Mouse (Mus musculus): ENCODE data around the gene Fkbp11. TPM values are rescaled to one million over a fixed set of nuclear protein-coding genes. Genes with fewer than 3 reads are reported as not detected.

Fkbp11 gene
- total RNA-seq, 1 experiment, result 105 TPM

DNA sequence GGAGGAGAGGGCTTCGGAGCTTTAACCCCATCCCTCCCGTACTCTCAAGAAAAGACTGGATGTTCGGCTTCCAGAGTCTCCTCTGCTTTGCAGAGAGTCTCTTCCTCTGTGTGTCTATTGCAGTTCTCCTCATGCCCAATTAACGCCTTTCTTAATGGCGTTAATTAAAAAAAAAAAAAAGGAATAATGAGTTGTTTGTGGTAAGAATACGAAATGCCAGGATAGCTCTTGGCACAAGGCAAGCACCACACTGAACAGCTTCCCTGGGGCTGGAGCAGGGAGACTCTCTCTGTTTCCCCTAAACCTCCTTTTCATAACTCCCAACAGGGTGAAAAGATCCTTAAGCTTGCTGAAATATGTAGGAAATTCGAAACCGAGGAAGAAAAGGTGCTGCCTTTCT lies 5.8 kb downstream of the Fkbp11 start:
- TF ChIP-seq MAFK (IDR thresholded peaks at IDR 0.05; ENCODE audit: insufficient read depth, low read depth, low read length) (no peak), ZC3H11A (IDR thresholded peaks at IDR 0.05; ENCODE audit: borderline replicate concordance, low read depth, low read length) (no peak), HCFC1 (IDR thresholded peaks at IDR 0.05; ENCODE audit: borderline replicate concordance, insufficient read depth, low read length) (no peak), CHD2 (IDR thresholded peaks at IDR 0.05; ENCODE audit: low read depth, low read length) (no peak), ZNF384 (IDR thresholded peaks at IDR 0.05; ENCODE audit: low read depth, low read length) (no peak)

DNA sequence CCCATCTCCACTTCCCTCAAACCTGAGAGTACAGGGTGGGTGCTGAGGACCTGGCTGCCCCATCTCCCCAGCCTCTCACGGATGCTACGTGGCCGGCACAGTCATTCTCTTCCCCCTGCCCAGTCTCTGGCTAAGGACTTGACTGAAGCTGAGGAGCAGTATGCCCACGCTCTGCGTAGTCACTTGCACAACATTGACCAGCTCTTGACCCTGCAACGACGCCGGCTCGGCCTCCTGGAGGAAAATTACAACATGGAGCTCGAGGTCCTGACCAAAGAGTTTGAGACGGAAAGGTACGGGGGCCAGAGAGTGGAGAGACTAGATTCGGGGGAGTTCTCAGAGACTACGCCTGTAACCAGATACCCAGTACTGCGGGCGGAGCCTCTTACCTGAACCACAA lies 10.7 kb downstream of the Fkbp11 start:
- Histone ChIP-seq H3K27ac (ENCODE audit: insufficient read depth, low read depth, low read length, poor library complexity, severe bottlenecking) (no peak overlapping the region), H3K4me1 (ENCODE audit: control insufficient read depth in 2 of 2, insufficient read depth in 2 of 2, low read length in 2 of 2, poor library complexity in 1 of 2) (peaks cover 4 to 6% of the 10 kb centered on the region in 2 experiments; a peak in 1 of 4 replicates), H3K9me3 (ENCODE audit: control insufficient read depth, insufficient read depth, low read depth, low read length) (no peaks in the 10 kb centered on the region), H3K9ac (ENCODE audit: insufficient read depth, low read depth, low read length, poor library complexity, severe bottlenecking) (no peak overlapping the region), H3K36me3 (ENCODE audit: control insufficient read depth, insufficient read depth, low read length, poor library complexity, severe bottlenecking) (no peaks in the 10 kb centered on the region), H3K4me3 (ENCODE audit: insufficient read depth in 1 of 2, low read depth in 1 of 2, low read length in 2 of 2, poor library complexity in 1 of 2, severe bottlenecking in 1 of 2) (no peak overlapping the region)
- no peak for DNase-seq (ENCODE audit: low read depth, low spot score)
- in situ Hi-C loops (cut with MboI; ENCODE audit: low sequenced_read_pairs in 2 of 2, unreplicated experiment in 2 of 2), result no loop called here
- TF ChIP-seq MAFK (IDR thresholded peaks at IDR 0.05; ENCODE audit: insufficient read depth, low read depth, low read length) (no peak), HCFC1 (IDR thresholded peaks at IDR 0.05; ENCODE audit: borderline replicate concordance, insufficient read depth, low read length) (no peak), CHD2 (IDR thresholded peaks at IDR 0.05; ENCODE audit: low read depth, low read length) (no peak)

More for the DNA sequence above, 5.8 kb downstream of the Fkbp11 start:
- Histone ChIP-seq H3K27ac (ENCODE audit: insufficient read depth, low read depth, low read length, poor library complexity, severe bottlenecking) (no peak overlapping the region), H3K36me3 (ENCODE audit: control insufficient read depth, insufficient read depth, low read length, poor library complexity, severe bottlenecking) (no peaks in the 10 kb centered on the region), H3K4me3 (ENCODE audit: insufficient read depth in 1 of 2, low read depth in 1 of 2, low read length in 2 of 2, poor library complexity in 1 of 2, severe bottlenecking in 1 of 2) (peak overlapping the region in 1 of 2 experiments; percentile 66; a peak in 1 of 4 replicates), H3K9me3 (ENCODE audit: control insufficient read depth, insufficient read depth, low read depth, low read length) (no peaks in the 10 kb centered on the region), H3K9ac (ENCODE audit: insufficient read depth, low read depth, low read length, poor library complexity, severe bottlenecking) (0 out of 2 replicates have a peak overlapping the region, but pooled peaks have one; percentile 26), H3K4me1 (ENCODE audit: control insufficient read depth in 2 of 2, insufficient read depth in 2 of 2, low read length in 2 of 2, poor library complexity in 1 of 2) (peaks cover 6 to 21% of the 10 kb centered on the region in 2 experiments; a peak in 3 of 4 replicates)
- in situ Hi-C loops (cut with MboI; ENCODE audit: low sequenced_read_pairs in 2 of 2, unreplicated experiment in 2 of 2), result no loop called here
- DNase-seq (ENCODE audit: low read depth, low spot score), result no peak

DNA sequence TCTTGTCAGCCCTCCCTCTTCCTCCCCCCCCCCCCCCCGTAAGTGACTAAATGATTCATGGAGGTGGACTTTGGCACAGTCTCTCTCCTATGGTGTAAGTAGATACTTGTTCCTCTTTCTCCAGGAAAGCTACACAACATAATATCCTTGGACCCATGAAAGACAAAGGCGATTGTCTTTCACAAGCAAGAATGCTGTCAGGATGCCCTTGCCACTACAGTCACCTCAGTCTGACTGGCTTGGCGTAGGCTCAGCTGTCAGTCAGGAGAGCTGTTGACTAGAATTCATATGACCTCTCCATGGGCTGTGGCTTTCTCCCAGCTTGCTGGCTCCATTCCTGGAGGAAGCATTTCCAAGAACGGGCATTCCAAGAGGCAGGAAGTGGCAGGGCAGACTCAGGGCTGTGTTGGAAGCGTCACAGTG lies 13.8 kb downstream of the Fkbp11 start:
- DNase-seq (ENCODE audit: low read depth, low spot score), result no peak
- Histone ChIP-seq H3K36me3 (ENCODE audit: control insufficient read depth, insufficient read depth, low read length, poor library complexity, severe bottlenecking) (no peaks in the 10 kb centered on the region), H3K9ac (ENCODE audit: insufficient read depth, low read depth, low read length, poor library complexity, severe bottlenecking) (no peak overlapping the region), H3K9me3 (ENCODE audit: control insufficient read depth, insufficient read depth, low read depth, low read length) (no peaks in the 10 kb centered on the region), H3K4me1 (ENCODE audit: control insufficient read depth in 2 of 2, insufficient read depth in 2 of 2, low read length in 2 of 2, poor library complexity in 1 of 2) (0 out of 4 replicates have a peak, but pooled peaks cover 1 to 2% of the 10 kb centered on the region in 2 experiments), H3K27ac (ENCODE audit: insufficient read depth, low read depth, low read length, poor library complexity, severe bottlenecking) (no peak overlapping the region), H3K4me3 (ENCODE audit: insufficient read depth in 1 of 2, low read depth in 1 of 2, low read length in 2 of 2, poor library complexity in 1 of 2, severe bottlenecking in 1 of 2) (no peak overlapping the region)
- in situ Hi-C loops (cut with MboI; ENCODE audit: low sequenced_read_pairs in 2 of 2, unreplicated experiment in 2 of 2), result no loop called here
- TF ChIP-seq HCFC1 (IDR thresholded peaks at IDR 0.05; ENCODE audit: borderline replicate concordance, insufficient read depth, low read length), result no peak

DNA sequence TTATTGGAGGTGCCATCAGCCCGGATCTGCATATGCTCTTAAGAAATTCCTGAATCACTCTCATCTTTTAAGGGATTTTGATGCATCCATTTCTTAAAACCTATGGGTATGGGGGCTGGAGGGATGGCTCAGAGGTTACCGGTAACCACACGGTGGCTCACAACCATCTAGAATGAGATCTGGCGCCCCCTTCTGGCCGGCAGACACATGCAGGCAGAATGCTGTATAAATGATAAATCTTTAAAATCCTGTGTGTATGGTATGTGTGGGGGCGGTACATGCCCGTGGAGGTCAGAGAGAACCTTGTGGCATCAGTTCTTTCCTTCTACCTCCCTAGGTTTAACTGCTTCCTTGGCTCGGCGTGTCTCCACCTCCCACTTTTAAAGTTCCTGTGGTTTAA lies 17.6 kb downstream of the Fkbp11 start:
- TF ChIP-seq HCFC1 (IDR thresholded peaks at IDR 0.05; ENCODE audit: borderline replicate concordance, insufficient read depth, low read length) (no peak), ZC3H11A (IDR thresholded peaks at IDR 0.05; ENCODE audit: borderline replicate concordance, low read depth, low read length) (no peak), ZNF384 (IDR thresholded peaks at IDR 0.05; ENCODE audit: low read depth, low read length) (0 out of 2 replicates have a peak, but pooled peaks have one; percentile 31), MAFK (IDR thresholded peaks at IDR 0.05; ENCODE audit: insufficient read depth, low read depth, low read length) (no peak), CHD2 (IDR thresholded peaks at IDR 0.05; ENCODE audit: low read depth, low read length) (no peak)
- in situ Hi-C loops (cut with MboI; ENCODE audit: low sequenced_read_pairs in 2 of 2, unreplicated experiment in 2 of 2), result no loop called here
- no peaks in the 10 kb centered on the region for H3K9me3 ChIP-seq (ENCODE audit: control insufficient read depth, insufficient read depth, low read depth, low read length)
- DNase-seq (ENCODE audit: low read depth, low spot score), result peak; percentile 49
- no peak overlapping the region for H3K27ac ChIP-seq (ENCODE audit: insufficient read depth, low read depth, low read length, poor library complexity, severe bottlenecking)
- no peaks in the 10 kb centered on the region for H3K36me3 ChIP-seq (ENCODE audit: control insufficient read depth, insufficient read depth, low read length, poor library complexity, severe bottlenecking)
- H3K4me3 ChIP-seq (ENCODE audit: insufficient read depth in 1 of 2, low read depth in 1 of 2, low read length in 2 of 2, poor library complexity in 1 of 2, severe bottlenecking in 1 of 2), result no peak overlapping the region
- no peak overlapping the region for H3K9ac ChIP-seq (ENCODE audit: insufficient read depth, low read depth, low read length, poor library complexity, severe bottlenecking)
- H3K4me1 ChIP-seq (ENCODE audit: control insufficient read depth in 2 of 2, insufficient read depth in 2 of 2, low read length in 2 of 2, poor library complexity in 1 of 2), result peaks cover 0 to 1% of the 10 kb centered on the region in 2 experiments; a peak in 1 of 4 replicates

DNA sequence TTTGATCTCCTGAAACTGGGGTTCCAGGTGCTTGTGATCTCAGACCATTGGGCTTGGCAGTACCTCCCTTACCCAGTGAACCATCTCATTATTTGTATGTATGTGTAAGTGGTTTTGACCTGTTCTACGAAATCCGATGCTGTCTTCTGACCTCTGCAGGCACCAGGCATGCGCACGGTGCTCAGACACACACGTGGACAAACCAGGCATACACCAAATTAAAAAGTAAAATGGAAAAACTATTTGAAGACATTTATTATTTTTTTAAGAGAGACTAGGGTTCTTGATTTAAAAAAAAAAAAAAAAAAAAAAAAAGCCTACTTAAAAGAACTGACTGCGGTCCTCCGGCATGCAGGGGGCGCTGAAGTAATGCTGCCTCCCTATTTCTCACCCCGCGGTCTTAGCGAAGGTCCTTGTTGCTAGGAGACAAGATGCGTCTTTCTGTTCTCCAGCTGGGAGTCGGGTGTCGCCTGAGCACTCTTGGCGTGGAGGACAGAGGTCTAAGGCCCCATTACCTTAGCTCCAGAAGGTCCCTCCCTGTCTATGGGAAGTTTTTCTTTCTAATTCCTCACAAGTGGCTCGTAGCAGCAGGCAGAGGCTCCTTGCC lies 20.1 kb downstream of the Fkbp11 start, which contains the start of gene Ccdc65:
Gene Ccdc65, plus strand, starts transcription at position 442 of the 607 bp plus-strand sequence.
- Histone ChIP-seq H3K4me1 (ENCODE audit: control insufficient read depth in 2 of 2, insufficient read depth in 2 of 2, low read length in 2 of 2, poor library complexity in 1 of 2) (no peaks in the 10 kb centered on the region; a peak in 1 of 4 replicates), H3K9ac (ENCODE audit: insufficient read depth, low read depth, low read length, poor library complexity, severe bottlenecking) (no peak within 1 kb of the TSS), H3K36me3 (ENCODE audit: control insufficient read depth, insufficient read depth, low read length, poor library complexity, severe bottlenecking) (no peaks in the 10 kb centered on the region), H3K27ac (ENCODE audit: insufficient read depth, low read depth, low read length, poor library complexity, severe bottlenecking) (no peak within 1 kb of the TSS), H3K9me3 (ENCODE audit: control insufficient read depth, insufficient read depth, low read depth, low read length) (no peaks in the 10 kb centered on the region), H3K4me3 (ENCODE audit: insufficient read depth in 1 of 2, low read depth in 1 of 2, low read length in 2 of 2, poor library complexity in 1 of 2, severe bottlenecking in 1 of 2) (peak within 1 kb of the TSS; percentile 52 to 63)
- DNase-seq (ENCODE audit: low read depth, low spot score), result peak; percentile 91
- in situ Hi-C loops (cut with MboI; ENCODE audit: low sequenced_read_pairs in 2 of 2, unreplicated experiment in 2 of 2), result no loop called here
- TF ChIP-seq MAFK (IDR thresholded peaks at IDR 0.05; ENCODE audit: insufficient read depth, low read depth, low read length), result no peak
- TF ChIP-seq CHD2 (IDR thresholded peaks at IDR 0.05; ENCODE audit: low read depth, low read length), result no peak
- TF ChIP-seq ZC3H11A (IDR thresholded peaks at IDR 0.05; ENCODE audit: borderline replicate concordance, low read depth, low read length), result no peak
- peak; percentile 99 for TF ChIP-seq ZNF384 (IDR thresholded peaks at IDR 0.05; ENCODE audit: low read depth, low read length)
- TF ChIP-seq HCFC1 (IDR thresholded peaks at IDR 0.05; ENCODE audit: borderline replicate concordance, insufficient read depth, low read length), result peak; percentile 75; the same call in 1 of the 2 replicates

Measured in ES-E14 (cell line).